Mouse (Mus musculus) bone marrow macrophage, adult 2 months (primary cell): Measurements from ENCODE around the gene Gm20441.

ENCODE experiments used
- CTCF ChIP-seq: IDR thresholded peaks from 2 replicates; pipeline ENCODE4 v1.5.1; 2012; ENCODE audit warnings: low read depth, mild to moderate bottlenecking, low read length, moderate library complexity
- POLR2A ChIP-seq: IDR thresholded peaks from 2 replicates; pipeline ENCODE4 v1.6.1; 2012; ENCODE audit warnings: mild to moderate bottlenecking, low read depth, low read length, borderline replicate concordance

DNA sequence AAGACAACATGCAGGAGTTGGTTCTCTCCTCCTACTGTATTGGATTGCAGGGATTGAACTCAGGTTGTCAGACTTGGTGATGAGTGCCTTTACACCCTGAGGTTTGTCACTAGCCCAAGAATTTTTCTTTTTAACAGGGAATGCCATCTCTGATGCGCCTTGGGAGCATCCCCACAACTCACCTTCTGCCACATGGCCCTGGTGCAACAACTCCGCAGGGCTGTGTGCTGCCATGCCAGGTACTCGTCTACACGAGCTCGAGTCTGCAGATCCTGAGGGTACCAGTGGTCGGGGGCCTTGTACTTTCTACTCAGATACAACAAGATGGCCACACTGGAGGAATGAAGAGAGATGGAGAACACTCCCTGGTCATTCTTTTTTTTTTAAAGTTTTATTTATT is 4.2 kb downstream of the Gm20441 start:
- no peak for TF ChIP-seq CTCF
- TF ChIP-seq POLR2A, result no peak
